Mouse (Mus musculus): ENCODE data around the gene Klf7.

The Klf7 gene

GRCm38 (mm10) chr1:64037800-64038199, 84.3 kb downstream of the Klf7 start:
- H3K36me3 ChIP-seq (ENCODE audit: control insufficient read depth, insufficient read depth, low read length, poor library complexity, severe bottlenecking): peaks cover 5% of the 10 kb centered on the region; the same call in 1 of the 2 replicates
- DNase-seq (ENCODE audit: low read depth, low spot score): no peak
- no peaks in the 10 kb centered on the region for H3K27me3 ChIP-seq (ENCODE audit: control insufficient read depth, insufficient read depth, low read length, poor library complexity, severe bottlenecking)

GRCm38 (mm10) chr1:64036881-64037452, 85.1 kb downstream of the Klf7 start:
- no peaks in the 10 kb centered on the region for H3K27me3 ChIP-seq (ENCODE audit: control insufficient read depth, insufficient read depth, low read length, poor library complexity, severe bottlenecking)
- H3K36me3 ChIP-seq (ENCODE audit: control insufficient read depth, insufficient read depth, low read length, poor library complexity, severe bottlenecking): peaks cover 5% of the 10 kb centered on the region; the same call in 1 of the 2 replicates
- no peak for DNase-seq (ENCODE audit: low read depth, low spot score)

- no peak for DNase-seq (ENCODE audit: low read depth, low spot score)
- Histone ChIP-seq H3K27me3 (ENCODE audit: control insufficient read depth, insufficient read depth, low read length, poor library complexity, severe bottlenecking) (no peaks in the 10 kb centered on the region), H3K36me3 (ENCODE audit: control insufficient read depth, insufficient read depth, low read length, poor library complexity, severe bottlenecking) (peaks cover 5% of the 10 kb centered on the region; the same call in 1 of the 2 replicates)
Measured at GRCm38 (mm10) chr1:64035804-64036203, 86.3 kb downstream of the Klf7 start.

- Histone ChIP-seq H3K36me3 (ENCODE audit: control insufficient read depth, insufficient read depth, low read length, poor library complexity, severe bottlenecking) (peaks cover 1% of the 10 kb centered on the region; the same call in 1 of the 2 replicates), H3K27me3 (ENCODE audit: control insufficient read depth, insufficient read depth, low read length, poor library complexity, severe bottlenecking) (no peaks in the 10 kb centered on the region)
- DNase-seq (ENCODE audit: low read depth, low spot score): no peak
Measured at GRCm38 (mm10) chr1:64035087-64035791, 86.8 kb downstream of the Klf7 start.

- no peaks in the 10 kb centered on the region for H3K27me3 ChIP-seq (ENCODE audit: control insufficient read depth, insufficient read depth, low read length, poor library complexity, severe bottlenecking)
- H3K36me3 ChIP-seq (ENCODE audit: control insufficient read depth, insufficient read depth, low read length, poor library complexity, severe bottlenecking): no peaks in the 10 kb centered on the region
- no peak for DNase-seq (ENCODE audit: low read depth, low spot score)
Measured at GRCm38 (mm10) chr1:64032502-64033231, 89.4 kb downstream of the Klf7 start.

- no peak for DNase-seq (ENCODE audit: low read depth, low spot score)
- H3K27me3 ChIP-seq (ENCODE audit: control insufficient read depth, insufficient read depth, low read length, poor library complexity, severe bottlenecking): no peaks in the 10 kb centered on the region
- no peaks in the 10 kb centered on the region for H3K36me3 ChIP-seq (ENCODE audit: control insufficient read depth, insufficient read depth, low read length, poor library complexity, severe bottlenecking)
Measured at GRCm38 (mm10) chr1:64021986-64022385, 100.1 kb downstream of the Klf7 start.

GRCm38 (mm10) chr1:64020672-64021635, 101.1 kb downstream of the Klf7 start:
- H3K27me3 ChIP-seq (ENCODE audit: control insufficient read depth, insufficient read depth, low read length, poor library complexity, severe bottlenecking): no peaks in the 10 kb centered on the region
- no peaks in the 10 kb centered on the region for H3K36me3 ChIP-seq (ENCODE audit: control insufficient read depth, insufficient read depth, low read length, poor library complexity, severe bottlenecking)
- no peak for DNase-seq (ENCODE audit: low read depth, low spot score)

- Histone ChIP-seq H3K27me3 (ENCODE audit: control insufficient read depth, insufficient read depth, low read length, poor library complexity, severe bottlenecking) (no peaks in the 10 kb centered on the region), H3K36me3 (ENCODE audit: control insufficient read depth, insufficient read depth, low read length, poor library complexity, severe bottlenecking) (no peaks in the 10 kb centered on the region)
- no peak for DNase-seq (ENCODE audit: low read depth, low spot score)
Measured at GRCm38 (mm10) chr1:64019127-64019635, 102.9 kb downstream of the Klf7 start.

GRCm38 (mm10) chr1:64018466-64019077, 103.5 kb downstream of the Klf7 start:
- no peak for DNase-seq (ENCODE audit: low read depth, low spot score)
- Histone ChIP-seq H3K36me3 (ENCODE audit: control insufficient read depth, insufficient read depth, low read length, poor library complexity, severe bottlenecking) (no peaks in the 10 kb centered on the region), H3K27me3 (ENCODE audit: control insufficient read depth, insufficient read depth, low read length, poor library complexity, severe bottlenecking) (no peaks in the 10 kb centered on the region)

- no peak for DNase-seq (ENCODE audit: low read depth, low spot score)
- Histone ChIP-seq H3K36me3 (ENCODE audit: control insufficient read depth, insufficient read depth, low read length, poor library complexity, severe bottlenecking) (no peaks in the 10 kb centered on the region), H3K27me3 (ENCODE audit: control insufficient read depth, insufficient read depth, low read length, poor library complexity, severe bottlenecking) (no peaks in the 10 kb centered on the region)
Measured at GRCm38 (mm10) chr1:64014091-64014490, 108.0 kb downstream of the Klf7 start.

GRCm38 (mm10) chr1:64008994-64009393, 113.1 kb downstream of the Klf7 start:
- no peaks in the 10 kb centered on the region for H3K36me3 ChIP-seq (ENCODE audit: control insufficient read depth, insufficient read depth, low read length, poor library complexity, severe bottlenecking)
- DNase-seq (ENCODE audit: low read depth, low spot score): no peak
- no peaks in the 10 kb centered on the region for H3K27me3 ChIP-seq (ENCODE audit: control insufficient read depth, insufficient read depth, low read length, poor library complexity, severe bottlenecking)

- H3K27me3 ChIP-seq (ENCODE audit: control insufficient read depth, insufficient read depth, low read length, poor library complexity, severe bottlenecking): no peaks in the 10 kb centered on the region
- H3K36me3 ChIP-seq (ENCODE audit: control insufficient read depth, insufficient read depth, low read length, poor library complexity, severe bottlenecking): no peaks in the 10 kb centered on the region
- DNase-seq (ENCODE audit: low read depth, low spot score): no peak
Measured at GRCm38 (mm10) chr1:64008031-64008430, 114.1 kb downstream of the Klf7 start.

- Histone ChIP-seq H3K36me3 (ENCODE audit: control insufficient read depth, insufficient read depth, low read length, poor library complexity, severe bottlenecking) (no peaks in the 10 kb centered on the region), H3K27me3 (ENCODE audit: control insufficient read depth, insufficient read depth, low read length, poor library complexity, severe bottlenecking) (no peaks in the 10 kb centered on the region)
- no peak for DNase-seq (ENCODE audit: low read depth, low spot score)
Measured at GRCm38 (mm10) chr1:64005194-64005593, 116.9 kb downstream of the Klf7 start.
